Mouse (Mus musculus) midbrain, embryonic 13.5 days (tissue): ENCODE measurements at regions not wholly inside any gene's neighbourhood (a gene's known extent, or its start where the extent isn't known, plus 50 kb on each side); places are given as distances from the start of the nearest gene placed in this dataset.
A peak's percentile ranks its signal among the peaks of the same experiment; 100 is the strongest.

Experiments
- ATAC-seq: fragments of 200-750 bp; cut with Nextera tagmentation; 2 replicates; pipeline ENCODE4 v1.8.0; 2017; ENCODE audit warnings: mild to moderate bottlenecking, moderate TSS enrichment, moderate library complexity
- H3K27ac ChIP-seq: fragments of 300-500 bp; sonication (generic); 2 replicates; pipeline ENCODE4 v1.5.1; 2015; ENCODE audit warnings: inconsistent platforms, mild to moderate bottlenecking, moderate library complexity
- H3K27me3 ChIP-seq: fragments of 300-500 bp; sonication (generic); 2 replicates; pipeline ENCODE4 v1.6.1; 2015; ENCODE audit warnings: mild to moderate bottlenecking, inconsistent platforms
- H3K36me3 ChIP-seq: fragments of 300-500 bp; sonication (generic); 2 replicates; pipeline ENCODE4 v1.6.1; 2015; ENCODE audit warnings: mild to moderate bottlenecking, inconsistent platforms
- H3K4me1 ChIP-seq: fragments of 300-500 bp; sonication (generic); replicated peaks from 2 replicates; pipeline ENCODE4 v1.6.1; 2015; ENCODE audit warnings: inconsistent platforms
- H3K4me2 ChIP-seq: fragments of 300-500 bp; sonication (generic); replicated peaks from 2 replicates; pipeline ENCODE4 v1.6.1; 2015; ENCODE audit warnings: moderate library complexity, mild to moderate bottlenecking, inconsistent platforms
- H3K4me3 ChIP-seq: fragments of 300-500 bp; sonication (generic); replicated peaks from 2 replicates; pipeline ENCODE4 v1.5.1; 2015; ENCODE audit warnings: mild to moderate bottlenecking, inconsistent platforms
- H3K9ac ChIP-seq: fragments of 300-500 bp; sonication (generic); replicated peaks from 2 replicates; pipeline ENCODE4 v1.6.1; 2015; ENCODE audit warnings: mild to moderate bottlenecking, inconsistent platforms
- H3K9me3 ChIP-seq: fragments of 300-500 bp; sonication (generic); 2 replicates; pipeline ENCODE4 v1.6.1; 2016; ENCODE audit warnings: mild to moderate bottlenecking, inconsistent platforms
- WGBS: fragments of 180-500 bp; shearing (Covaris S2); methylation state at CpG from one replicate; pipeline ENCODE4 v1.1.7; 2015; 5-methylcytosine and 5-hydroxymethylcytosine counted together

GRCm38 (mm10) chr4:91094382-91094781 is 306.2 kb downstream of the Elavl2 start:
- no peaks in the 10 kb centered on the region for H3K27me3 ChIP-seq
- no peaks in the 10 kb centered on the region for H3K9me3 ChIP-seq
- 86% methylated on average over 7 of the region's 7 CpGs for WGBS
- H3K4me3 ChIP-seq = no peak overlapping the region
- ATAC-seq = no peak
- H3K9ac ChIP-seq = no peak overlapping the region
- H3K36me3 ChIP-seq = no peaks in the 10 kb centered on the region
- H3K4me2 ChIP-seq = no peak overlapping the region
- H3K27ac ChIP-seq = no peak overlapping the region
- H3K4me1 ChIP-seq = peaks cover 4% of the 10 kb centered on the region; the same call in 1 of the 2 replicates

- no peak overlapping the region for H3K4me3 ChIP-seq
- no peaks in the 10 kb centered on the region for H3K27me3 ChIP-seq
- peaks cover 4% of the 10 kb centered on the region; the same call in 1 of the 2 replicates for H3K4me1 ChIP-seq
- H3K27ac ChIP-seq = no peak overlapping the region
- H3K9ac ChIP-seq = no peak overlapping the region
- WGBS = 89% methylated on average over 4 of the region's 4 CpGs
- no peak for ATAC-seq
- no peaks in the 10 kb centered on the region for H3K36me3 ChIP-seq
- no peak overlapping the region for H3K4me2 ChIP-seq
- no peaks in the 10 kb centered on the region for H3K9me3 ChIP-seq
These were observed 306.7 kb downstream of the Elavl2 start for GRCm38 (mm10) chr4:91093885-91094284.

- H3K27me3 ChIP-seq = no peaks in the 10 kb centered on the region
- ATAC-seq = peak; percentile 88
- 61% methylated on average over 8 of the region's 8 CpGs for WGBS
- no peak overlapping the region for H3K9ac ChIP-seq
- peaks cover 4% of the 10 kb centered on the region; the same call in 1 of the 2 replicates for H3K4me1 ChIP-seq
- H3K4me2 ChIP-seq = no peak overlapping the region
- 0 out of 2 replicates have a peak overlapping the region, but pooled peaks have one; percentile 19 for H3K27ac ChIP-seq
- H3K4me3 ChIP-seq = no peak overlapping the region
- no peaks in the 10 kb centered on the region for H3K36me3 ChIP-seq
- H3K9me3 ChIP-seq = no peaks in the 10 kb centered on the region
These were observed 308.3 kb downstream of the Elavl2 start for GRCm38 (mm10) chr4:91092323-91092722.

- ATAC-seq = no peak
- Histone ChIP-seq H3K4me1 (peaks cover 4% of the 10 kb centered on the region; the same call in 1 of the 2 replicates), H3K27ac (0 out of 2 replicates have a peak overlapping the region, but pooled peaks have one; percentile 19), H3K9me3 (no peaks in the 10 kb centered on the region), H3K4me3 (no peak overlapping the region), H3K9ac (no peak overlapping the region), H3K4me2 (no peak overlapping the region), H3K36me3 (no peaks in the 10 kb centered on the region), H3K27me3 (no peaks in the 10 kb centered on the region)
- 88% methylated on average over 3 of the region's 3 CpGs for WGBS
These were observed 308.7 kb downstream of the Elavl2 start for GRCm38 (mm10) chr4:91091910-91092309.

- 56% methylated on average over 3 of the region's 3 CpGs for WGBS
- peaks cover 10% of the 10 kb centered on the region for H3K4me1 ChIP-seq
- H3K9me3 ChIP-seq = no peaks in the 10 kb centered on the region
- H3K4me2 ChIP-seq = no peak overlapping the region
- no peak for ATAC-seq
- H3K27ac ChIP-seq = no peak overlapping the region
- H3K27me3 ChIP-seq = no peaks in the 10 kb centered on the region
- H3K4me3 ChIP-seq = no peak overlapping the region
- H3K36me3 ChIP-seq = no peaks in the 10 kb centered on the region
- no peak overlapping the region for H3K9ac ChIP-seq
These were observed 316.6 kb downstream of the Elavl2 start for GRCm38 (mm10) chr4:91083950-91084349.

GRCm38 (mm10) chr4:91081447-91081846 is 319.1 kb downstream of the Elavl2 start:
- H3K27me3 ChIP-seq = no peaks in the 10 kb centered on the region
- no peaks in the 10 kb centered on the region for H3K9me3 ChIP-seq
- 86% methylated on average over 4 of the region's 4 CpGs for WGBS
- H3K4me3 ChIP-seq = no peak overlapping the region
- H3K4me1 ChIP-seq = peaks cover 10% of the 10 kb centered on the region
- H3K9ac ChIP-seq = no peak overlapping the region
- H3K4me2 ChIP-seq = no peak overlapping the region
- no peaks in the 10 kb centered on the region for H3K36me3 ChIP-seq
- no peak overlapping the region for H3K27ac ChIP-seq
- no peak; the same call in 1 of the 2 replicates for ATAC-seq

GRCm38 (mm10) chr4:91080620-91081441 is 319.8 kb downstream of the Elavl2 start:
- H3K9me3 ChIP-seq = no peaks in the 10 kb centered on the region
- peak; percentile 75 for ATAC-seq
- peaks cover 10% of the 10 kb centered on the region for H3K4me1 ChIP-seq
- no peaks in the 10 kb centered on the region for H3K27me3 ChIP-seq
- no peaks in the 10 kb centered on the region for H3K36me3 ChIP-seq
- no peak overlapping the region for H3K4me2 ChIP-seq
- H3K27ac ChIP-seq = no peak overlapping the region
- no peak overlapping the region for H3K9ac ChIP-seq
- no peak overlapping the region for H3K4me3 ChIP-seq
- WGBS = 19% methylated on average over 10 of the region's 10 CpGs

- no peak overlapping the region for H3K4me2 ChIP-seq
- ATAC-seq = no peak
- H3K4me1 ChIP-seq = no peaks in the 10 kb centered on the region
- WGBS = 99% methylated on average over 2 of the region's 2 CpGs
- H3K4me3 ChIP-seq = no peak overlapping the region
- H3K9me3 ChIP-seq = no peaks in the 10 kb centered on the region
- no peaks in the 10 kb centered on the region for H3K27me3 ChIP-seq
- no peaks in the 10 kb centered on the region for H3K36me3 ChIP-seq
- H3K27ac ChIP-seq = no peak overlapping the region
- H3K9ac ChIP-seq = no peak overlapping the region
These were observed 329.3 kb downstream of the Elavl2 start for GRCm38 (mm10) chr4:91071263-91071662.

- 83% methylated on average over 2 of the region's 2 CpGs for WGBS
- no peak overlapping the region for H3K4me3 ChIP-seq
- no peak overlapping the region for H3K9ac ChIP-seq
- H3K4me2 ChIP-seq = no peak overlapping the region
- no peaks in the 10 kb centered on the region for H3K36me3 ChIP-seq
- H3K9me3 ChIP-seq = no peaks in the 10 kb centered on the region
- H3K4me1 ChIP-seq = no peaks in the 10 kb centered on the region
- no peak for ATAC-seq
- no peaks in the 10 kb centered on the region for H3K27me3 ChIP-seq
- H3K27ac ChIP-seq = no peak overlapping the region
These were observed 339.7 kb downstream of the Elavl2 start for GRCm38 (mm10) chr4:91060933-91061332.

- H3K27me3 ChIP-seq = no peaks in the 10 kb centered on the region
- WGBS = 83% methylated on average over 2 of the region's 2 CpGs
- no peak overlapping the region for H3K4me2 ChIP-seq
- no peak overlapping the region for H3K4me3 ChIP-seq
- H3K36me3 ChIP-seq = no peaks in the 10 kb centered on the region
- no peaks in the 10 kb centered on the region for H3K4me1 ChIP-seq
- no peak for ATAC-seq
- H3K27ac ChIP-seq = no peak overlapping the region
- H3K9me3 ChIP-seq = no peaks in the 10 kb centered on the region
- H3K9ac ChIP-seq = no peak overlapping the region
These were observed 348.7 kb downstream of the Elavl2 start for GRCm38 (mm10) chr4:91051913-91052312.

GRCm38 (mm10) chr4:91029462-91029861 is 371.1 kb downstream of the Elavl2 start:
- Histone ChIP-seq H3K4me2 (no peak overlapping the region), H3K9me3 (no peaks in the 10 kb centered on the region), H3K27me3 (no peaks in the 10 kb centered on the region), H3K4me1 (no peaks in the 10 kb centered on the region), H3K4me3 (no peak overlapping the region), H3K27ac (no peak overlapping the region), H3K9ac (no peak overlapping the region), H3K36me3 (no peaks in the 10 kb centered on the region)
- WGBS = 92% methylated on average over 2 of the region's 2 CpGs
- ATAC-seq = no peak

GRCm38 (mm10) chr4:91028013-91028626 is 372.5 kb downstream of the Elavl2 start:
- no peak overlapping the region for H3K4me2 ChIP-seq
- no peaks in the 10 kb centered on the region for H3K36me3 ChIP-seq
- ATAC-seq = no peak
- H3K27me3 ChIP-seq = no peaks in the 10 kb centered on the region
- no peak overlapping the region for H3K9ac ChIP-seq
- H3K27ac ChIP-seq = no peak overlapping the region
- H3K9me3 ChIP-seq = no peaks in the 10 kb centered on the region
- 80% methylated on average over 6 of the region's 6 CpGs for WGBS
- no peak overlapping the region for H3K4me3 ChIP-seq
- H3K4me1 ChIP-seq = no peaks in the 10 kb centered on the region
